Mouse (Mus musculus): ENCODE measurements around the gene Zdhhc20. TPM values are rescaled to one million over a fixed set of nuclear protein-coding genes. Genes with fewer than 3 reads are reported as not detected.

The Zdhhc20 gene
- total RNA-seq, 2 experiments from 2014 or later, result 40.0 to 41.7 TPM

DNA sequence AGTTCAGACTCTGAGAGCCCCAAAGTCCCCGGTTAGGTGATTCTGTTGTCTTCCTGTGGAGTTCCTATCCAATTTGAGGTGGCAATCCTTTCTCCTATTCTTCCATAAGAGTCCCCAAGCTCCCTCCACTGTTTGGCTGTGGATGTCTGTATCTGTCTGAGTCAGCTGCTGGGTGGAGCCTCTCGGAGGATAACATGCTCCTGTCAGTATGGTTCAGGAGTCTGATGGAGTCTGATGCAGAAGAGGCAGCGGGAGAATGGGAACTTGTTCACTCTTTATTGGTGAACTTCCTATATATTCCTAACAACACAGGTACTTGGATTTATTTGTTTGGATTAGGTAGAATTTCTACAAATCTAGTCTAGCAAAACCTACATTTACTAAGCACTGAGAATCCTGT lies 45.5 kb downstream of the Zdhhc20 start:
- no peak for DNase-seq (ENCODE audit: low spot score in 2 of 2)
- H3K4me3 ChIP-seq, result no peak overlapping the region
- no peak overlapping the region for H3K27ac ChIP-seq
- no peak for TF ChIP-seq CTCF (conservative IDR thresholded peaks at IDR 0.05)

DNA sequence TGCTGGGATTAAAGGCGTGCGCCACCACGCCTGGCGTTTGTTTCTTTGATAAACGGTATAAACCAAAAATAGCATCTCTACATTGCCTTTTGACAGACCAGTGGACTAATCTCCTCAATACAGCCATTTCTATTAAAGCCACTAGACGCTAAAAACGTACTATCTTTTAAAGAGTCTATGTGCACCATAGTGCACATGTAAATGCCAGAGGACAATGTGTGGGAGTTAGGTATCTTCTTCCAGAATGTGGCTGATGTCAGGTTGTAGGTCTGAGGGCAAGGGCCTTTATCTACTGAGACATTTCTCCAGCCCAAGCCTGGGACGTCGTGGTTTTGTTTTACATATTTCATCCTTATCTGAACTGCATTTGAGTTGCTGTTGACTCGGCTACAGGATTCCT lies 54.9 kb downstream of the Zdhhc20 start:
- TF ChIP-seq CTCF (conservative IDR thresholded peaks at IDR 0.05), result no peak
- Histone ChIP-seq H3K27ac (no peak overlapping the region), H3K4me3 (no peak overlapping the region)
- no peak for DNase-seq (ENCODE audit: low spot score in 2 of 2)

DNA sequence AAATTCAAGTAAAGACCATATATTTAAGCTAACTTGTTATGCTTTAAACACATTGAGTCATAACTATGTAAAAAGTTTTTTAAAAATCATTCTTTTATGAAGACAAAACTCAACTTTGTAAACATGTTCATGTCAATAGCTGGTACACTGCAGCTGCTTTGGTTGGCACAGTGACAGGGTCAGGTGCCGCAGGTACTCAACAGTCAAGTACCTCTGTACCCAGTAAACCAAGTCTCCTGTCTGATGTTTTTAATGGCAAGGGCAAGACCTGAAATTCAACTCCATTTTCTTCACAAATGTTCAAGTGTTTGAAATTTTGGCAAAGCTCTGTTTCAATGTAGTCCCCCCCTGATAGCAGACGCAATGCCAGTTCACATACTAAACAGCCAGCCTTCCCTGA lies 56.5 kb downstream of the Zdhhc20 start:
- DNase-seq (ENCODE audit: low spot score in 2 of 2), result no peak
- Histone ChIP-seq H3K27ac (no peak overlapping the region), H3K4me3 (no peak overlapping the region)
- no peak for TF ChIP-seq CTCF (conservative IDR thresholded peaks at IDR 0.05)

DNA sequence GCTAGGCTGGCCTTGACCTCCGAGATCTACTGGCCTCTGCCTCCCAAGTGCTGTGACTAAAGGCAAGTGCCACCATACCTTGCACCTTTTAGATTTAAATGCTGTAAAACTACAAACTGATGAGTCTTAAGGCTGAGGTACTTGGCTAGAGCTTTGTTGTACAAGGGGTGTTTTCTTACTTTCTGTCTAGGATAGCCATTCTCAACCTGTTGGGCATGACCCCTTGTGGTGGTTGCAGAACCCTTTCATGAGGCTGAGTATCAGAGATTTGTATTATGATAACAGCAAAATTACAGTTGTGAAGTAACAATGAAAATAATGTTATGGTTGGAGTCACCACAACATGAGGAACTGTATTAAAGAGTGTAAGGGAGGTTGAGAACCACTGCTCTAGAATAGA lies 62.8 kb downstream of the Zdhhc20 start:
- Histone ChIP-seq H3K27ac (peak overlapping the region; percentile 98), H3K4me3 (peak overlapping the region; percentile 67)
- DNase-seq (ENCODE audit: low spot score in 2 of 2), result no peak
- no peak; the same call in 1 of the 2 replicates for TF ChIP-seq CTCF (conservative IDR thresholded peaks at IDR 0.05)

GRCm38 (mm10) chr14:57825788-57826751 lies 64.0 kb downstream of the Zdhhc20 start, which contains the start of the genes Ska3 and Mrpl57:
TSS of gene Ska3 (minus strand) at chr14:57826185.
TSS of gene Mrpl57 (plus strand) at chr14:57826234.
- TF ChIP-seq CTCF (conservative IDR thresholded peaks at IDR 0.05), result no peak
- peak; percentile 89 to 93 for DNase-seq (ENCODE audit: low spot score in 2 of 2)
- Histone ChIP-seq H3K27ac (peak within 1 kb of the TSS; percentile 98), H3K4me3 (peak within 1 kb of the TSS; percentile 67)

DNA sequence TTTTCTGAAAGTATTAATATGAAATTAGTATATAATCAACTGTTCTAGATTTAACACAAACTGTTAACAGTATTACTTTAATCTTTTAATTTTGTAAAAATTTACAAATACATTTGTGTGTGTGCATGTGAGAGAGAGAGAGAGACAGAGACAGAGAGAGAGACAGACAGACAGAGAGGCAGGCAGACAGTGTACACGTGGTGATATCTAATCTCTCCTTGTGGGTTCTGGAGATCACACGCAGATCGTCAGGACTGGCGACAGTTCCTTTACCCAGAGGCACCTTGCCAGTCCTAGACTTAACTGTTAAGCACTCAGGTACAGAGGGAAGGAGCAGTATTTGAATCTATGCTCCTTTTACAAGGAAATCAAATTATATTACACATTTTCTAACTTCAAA lies 69.2 kb downstream of the Zdhhc20 start:
- no peak for TF ChIP-seq CTCF (conservative IDR thresholded peaks at IDR 0.05)
- no peak for DNase-seq (ENCODE audit: low spot score in 2 of 2)
- H3K4me3 ChIP-seq, result no peak overlapping the region
- H3K27ac ChIP-seq, result no peak overlapping the region

DNA sequence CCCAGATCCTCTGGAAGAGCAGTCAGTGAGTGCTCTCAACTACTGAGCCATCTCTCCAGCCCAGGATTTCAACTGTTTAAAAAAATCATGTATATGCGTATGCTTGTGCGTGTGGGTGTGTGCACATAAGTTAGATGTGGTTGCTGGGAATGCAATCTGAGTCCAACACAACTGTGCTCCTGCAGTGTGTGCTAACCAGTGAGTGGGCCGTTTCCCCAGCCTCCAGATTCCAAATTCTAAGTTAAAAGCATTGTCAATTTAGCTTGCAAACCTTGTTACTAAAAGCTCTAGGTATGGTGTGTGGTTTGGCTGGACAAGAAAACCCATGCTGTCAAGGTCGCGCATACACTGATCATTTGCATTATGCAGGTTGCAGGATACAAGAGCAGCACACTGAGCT lies 78.2 kb downstream of the Zdhhc20 start:
- TF ChIP-seq CTCF (conservative IDR thresholded peaks at IDR 0.05), result no peak
- Histone ChIP-seq H3K27ac (no peak overlapping the region), H3K4me3 (no peak overlapping the region)
- DNase-seq (ENCODE audit: low spot score in 2 of 2), result no peak

GRCm38 (mm10) chr14:57810886-57811285 lies 79.2 kb downstream of the Zdhhc20 start:
- no peak for TF ChIP-seq CTCF (conservative IDR thresholded peaks at IDR 0.05)
- H3K4me3 ChIP-seq, result no peak overlapping the region
- H3K27ac ChIP-seq, result no peak overlapping the region
- DNase-seq (ENCODE audit: low spot score in 2 of 2), result no peak

DNA sequence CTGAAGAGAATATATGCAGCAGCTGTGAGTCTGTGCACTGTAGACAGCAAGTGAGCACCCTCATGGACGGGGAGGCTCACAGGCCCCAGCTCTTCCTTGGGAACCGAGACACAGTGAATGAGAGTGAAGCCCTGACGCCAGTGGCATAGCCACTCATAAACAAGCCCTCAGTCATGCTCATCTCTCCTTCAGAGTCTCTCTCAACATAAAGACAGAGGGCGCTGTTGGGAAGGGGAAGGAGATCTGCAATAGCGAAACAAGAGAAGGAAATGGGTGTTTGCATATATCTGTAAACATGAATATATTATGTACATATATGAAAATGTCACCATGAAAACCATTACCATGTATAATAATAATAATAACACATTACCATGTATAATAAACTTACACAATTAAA lies 81.5 kb downstream of the Zdhhc20 start:
- no peak for DNase-seq (ENCODE audit: low spot score in 2 of 2)
- peak; percentile 68 for TF ChIP-seq CTCF (conservative IDR thresholded peaks at IDR 0.05)
- Histone ChIP-seq H3K27ac (no peak overlapping the region), H3K4me3 (no peak overlapping the region)

DNA sequence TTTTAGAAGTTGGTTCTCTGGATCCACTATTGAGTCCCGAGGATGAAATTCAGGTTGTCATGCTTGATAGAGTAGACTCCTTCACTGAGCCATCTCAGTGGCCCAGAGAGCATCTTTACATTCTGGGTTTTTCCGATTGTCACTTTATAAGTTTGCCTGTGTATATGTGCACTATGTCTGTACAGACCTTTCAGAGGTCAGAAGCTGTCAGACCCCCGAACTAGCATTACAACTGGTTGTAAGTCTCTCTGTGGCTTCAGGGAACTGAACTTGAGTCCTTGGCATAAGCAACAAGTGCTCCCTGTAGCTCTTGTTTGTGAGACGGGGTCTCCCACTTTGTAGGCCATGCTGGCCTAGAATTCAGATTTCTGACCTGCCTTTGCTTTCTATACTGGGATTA lies 86.3 kb downstream of the Zdhhc20 start:
- DNase-seq (ENCODE audit: low spot score in 2 of 2), result no peak
- TF ChIP-seq CTCF (conservative IDR thresholded peaks at IDR 0.05), result no peak
- H3K4me3 ChIP-seq, result no peak overlapping the region
- no peak overlapping the region for H3K27ac ChIP-seq

- Histone ChIP-seq H3K4me3 (peak within 1 kb of the TSS; percentile 88), H3K27ac (peak within 1 kb of the TSS; percentile 93)
- peak; percentile 97 to 98 for DNase-seq (ENCODE audit: low spot score in 2 of 2)
- TF ChIP-seq CTCF (conservative IDR thresholded peaks at IDR 0.05), result no peak
Measured at GRCm38 (mm10) chr14:57797991-57798931, 91.8 kb downstream of the Zdhhc20 start, which contains the start of gene Sap18. TSS of gene Sap18 (plus strand) at chr14:57798180.

GRCm38 (mm10) chr14:57797551-57797950 lies 92.5 kb downstream of the Zdhhc20 start:
- DNase-seq (ENCODE audit: low spot score in 2 of 2), result peak in 1 of 2 experiments; percentile 8
- H3K27ac ChIP-seq, result peak overlapping the region; percentile 93
- H3K4me3 ChIP-seq, result peak overlapping the region; percentile 88
- TF ChIP-seq CTCF (conservative IDR thresholded peaks at IDR 0.05), result peak; percentile 38

GRCm38 (mm10) chr14:57791171-57791570 lies 98.9 kb downstream of the Zdhhc20 start:
- no peak overlapping the region for H3K27ac ChIP-seq
- DNase-seq (ENCODE audit: low spot score in 2 of 2), result no peak
- no peak overlapping the region for H3K4me3 ChIP-seq
- TF ChIP-seq CTCF (conservative IDR thresholded peaks at IDR 0.05), result no peak

Measured in layer of hippocampus, adult 2 months (tissue).